Mouse (Mus musculus) myocyte (in vitro differentiated cells): ENCODE data around the gene Ube3b. TPM values are rescaled to one million over a fixed set of nuclear protein-coding genes. Genes with fewer than 3 reads are reported as not detected.
A peak's percentile ranks its signal among the peaks of the same experiment; 100 is the strongest.

Experiments used
- H3K27me3 ChIP-seq: one replicate; pipeline ENCODE4 v1.6.1; 2011; ENCODE audit not compliant: control insufficient read depth, insufficient read depth, insufficient read length
- H3K36me3 ChIP-seq: one replicate; pipeline ENCODE4 v1.6.1; 2011; ENCODE audit not compliant: control insufficient read depth, insufficient read depth
- H3K4me2 ChIP-seq: one replicate; pipeline ENCODE4 v1.6.1; 2011; ENCODE audit warnings: low read depth, control low read depth
- H3K4me3 ChIP-seq: one replicate; pipeline ENCODE4 v1.5.1; 2011; ENCODE audit warnings: mild to moderate bottlenecking, control low read depth, moderate library complexity
- H3K79me2 ChIP-seq: one replicate; pipeline ENCODE4 v1.6.1; 2011; ENCODE audit not compliant: control insufficient read depth, insufficient read depth
- H3ac ChIP-seq: one replicate; pipeline ENCODE4 v1.6.1; 2011; ENCODE audit not compliant: control insufficient read depth, insufficient read length
- CEBPB ChIP-seq: IDR thresholded peaks from 2 replicates; pipeline ENCODE4 v1.6.1; 2011; ENCODE audit warnings: mild to moderate bottlenecking, moderate library complexity; ENCODE audit not compliant: poor library complexity, insufficient read depth, severe bottlenecking
- E2F4 ChIP-seq: IDR thresholded peaks from one replicate; pipeline ENCODE4 v1.6.1; 2011; ENCODE audit warnings: mild to moderate bottlenecking, control low read depth, moderate library complexity; ENCODE audit not compliant: insufficient read depth
- MAX ChIP-seq: IDR thresholded peaks from one replicate; pipeline ENCODE4 v1.6.1; 2011; ENCODE audit warnings: low read depth, mild to moderate bottlenecking, control low read depth
- MYOD1 ChIP-seq, 3 experiments: IDR thresholded peaks; one replicate each; pipeline ENCODE4 v1.6.1; 2011; ENCODE audit warnings: control low read depth in 2 of 3, low read depth in 2 of 3, mild to moderate bottlenecking in 2 of 3, moderate library complexity in 1 of 3; ENCODE audit not compliant: insufficient read length in 2 of 3, control insufficient read depth in 1 of 3
- MYOG ChIP-seq, 3 experiments: IDR thresholded peaks; one replicate each; pipeline ENCODE4 v1.6.1; 2011; ENCODE audit warnings: control low read depth in 2 of 3, low read depth in 2 of 3, mild to moderate bottlenecking in 2 of 3; ENCODE audit not compliant: insufficient read length in 2 of 3, control insufficient read depth in 1 of 3, insufficient read depth in 1 of 3
- POLR2A ChIP-seq: IDR thresholded peaks from one replicate; pipeline ENCODE4 v1.6.1; 2011; ENCODE audit warnings: low read depth, mild to moderate bottlenecking, control low read depth, moderate library complexity; ENCODE audit not compliant: insufficient read length
- POLR2AphosphoS2 ChIP-seq: IDR thresholded peaks from one replicate; pipeline ENCODE4 v1.6.1; 2011; ENCODE audit warnings: low read depth, control low read depth; ENCODE audit not compliant: insufficient read length
- REST ChIP-seq: IDR thresholded peaks from one replicate; pipeline ENCODE4 v1.6.1; 2011; ENCODE audit warnings: mild to moderate bottlenecking, control low read depth, moderate library complexity; ENCODE audit not compliant: insufficient read depth, insufficient read length
- SRF ChIP-seq: IDR thresholded peaks from one replicate; pipeline ENCODE4 v1.6.1; 2011; ENCODE audit warnings: low read depth; ENCODE audit not compliant: control insufficient read depth, insufficient read length
- TCF12 ChIP-seq: IDR thresholded peaks from one replicate; pipeline ENCODE4 v1.6.1; 2011; ENCODE audit warnings: mild to moderate bottlenecking, control low read depth; ENCODE audit not compliant: poor library complexity, insufficient read depth, severe bottlenecking
- TCF3 ChIP-seq: IDR thresholded peaks from one replicate; pipeline ENCODE4 v1.6.1; 2011; ENCODE audit warnings: low read depth, control low read depth; ENCODE audit not compliant: insufficient read length
- USF1 ChIP-seq: IDR thresholded peaks from one replicate; pipeline ENCODE4 v1.6.1; 2011; ENCODE audit warnings: low read depth, mild to moderate bottlenecking, control low read depth, moderate library complexity
- polyA plus RNA-seq: library from polyadenylated mRNA; unstranded; fragments of >200 nt; fragmentation: generic; extraction: Trizol; gene quantifications from one replicate; pipeline ENCODE4 v1.2.1, GENCODE M21; 2012; ENCODE audit warnings: missing spikeins

Gene Ube3b
- polyA plus RNA-seq, 1 experiment = 56.0 TPM

- no peak overlapping the region for H3ac ChIP-seq
- H3K4me3 ChIP-seq = no peak overlapping the region
- no peaks in the 10 kb centered on the region for H3K27me3 ChIP-seq
- no peak overlapping the region for H3K4me2 ChIP-seq
- H3K79me2 ChIP-seq = peaks cover 39% of the 10 kb centered on the region
- TF ChIP-seq CEBPB = no peak
- no peak for TF ChIP-seq MYOG (IDR thresholded peaks at IDR 0.05; ENCODE audit: control insufficient read depth in 1 of 3, insufficient read depth in 1 of 3, insufficient read length in 2 of 3, low read depth in 2 of 3)
- TF ChIP-seq TCF12 = no peak
- no peak for TF ChIP-seq E2F4
- TF ChIP-seq POLR2A = no peak
- peaks cover 16% of the 10 kb centered on the region for H3K36me3 ChIP-seq
These were observed 11.5 kb upstream of the Ube3b start for GRCm38 (mm10) chr5:114368803-114369496.

DNA sequence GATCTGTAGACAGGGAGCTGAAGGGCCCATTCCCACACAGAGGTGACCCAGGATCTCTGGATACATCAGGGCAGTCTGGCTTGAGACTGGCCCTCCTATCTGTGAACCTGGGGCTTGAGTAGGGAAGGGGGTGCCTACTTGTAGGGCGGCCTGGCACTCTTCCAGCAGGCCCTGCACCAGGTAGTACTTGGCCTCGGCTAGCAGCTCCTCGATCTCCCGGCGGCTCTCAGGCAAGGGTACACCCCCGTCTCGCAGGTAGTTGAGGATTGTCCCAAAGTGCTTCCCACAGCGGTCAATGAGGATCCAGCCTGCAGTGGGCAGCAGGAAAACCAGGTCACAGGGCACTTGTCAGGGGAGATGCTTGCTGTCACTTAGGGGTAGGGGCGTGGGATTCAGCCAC lies 10.5 kb upstream of the Ube3b start:
- peaks cover 47% of the 10 kb centered on the region for H3K79me2 ChIP-seq
- H3ac ChIP-seq = no peak overlapping the region
- H3K4me2 ChIP-seq = peak overlapping the region; percentile 82
- no peak overlapping the region for H3K4me3 ChIP-seq
- TF ChIP-seq REST = no peak
- no peak for TF ChIP-seq POLR2AphosphoS2
- TF ChIP-seq CEBPB = no peak
- no peak for TF ChIP-seq SRF
- no peak for TF ChIP-seq TCF3
- TF ChIP-seq USF1 = no peak
- no peak for TF ChIP-seq TCF12
- no peak for TF ChIP-seq MYOD1 (IDR thresholded peaks at IDR 0.05; ENCODE audit: control insufficient read depth in 1 of 3, insufficient read length in 2 of 3, low read depth in 2 of 3)
- TF ChIP-seq POLR2A = no peak
- TF ChIP-seq E2F4 = no peak
- H3K27me3 ChIP-seq = no peaks in the 10 kb centered on the region
- peaks cover 11% of the 10 kb centered on the region for H3K36me3 ChIP-seq

DNA sequence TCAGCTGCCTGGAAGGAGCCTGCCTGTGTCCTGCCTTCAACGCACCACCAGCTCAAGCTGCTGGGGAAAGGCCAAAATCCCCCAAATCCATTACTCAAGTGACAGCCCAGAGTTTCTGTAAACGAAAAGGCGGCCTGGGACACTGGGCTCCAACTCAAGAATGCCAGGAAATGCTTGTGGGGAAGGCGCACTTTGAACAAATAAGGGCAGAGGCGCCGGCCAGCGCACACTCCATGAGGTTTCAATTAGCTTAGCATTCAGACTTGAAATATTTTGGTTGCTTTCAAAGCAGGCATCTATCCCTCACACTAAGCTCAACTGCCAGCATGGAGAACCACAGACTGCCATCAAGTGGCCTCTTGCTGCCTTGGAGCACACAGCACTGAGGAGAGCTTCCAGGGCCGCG lies 10.0 kb upstream of the Ube3b start:
- TF ChIP-seq SRF = no peak
- TF ChIP-seq POLR2A = no peak
- TF ChIP-seq REST = no peak
- no peak for TF ChIP-seq TCF3
- TF ChIP-seq CEBPB = no peak
- Histone ChIP-seq H3K79me2 (peaks cover 52% of the 10 kb centered on the region), H3ac (no peak overlapping the region), H3K27me3 (no peaks in the 10 kb centered on the region), H3K4me2 (peak overlapping the region; percentile 82), H3K4me3 (no peak overlapping the region), H3K36me3 (peaks cover 11% of the 10 kb centered on the region)

GRCm38 (mm10) chr5:114371331-114371730 lies 9.1 kb upstream of the Ube3b start:
- peaks cover 62% of the 10 kb centered on the region for H3K79me2 ChIP-seq
- H3K4me2 ChIP-seq = peak overlapping the region; percentile 82
- peaks cover 11% of the 10 kb centered on the region for H3K36me3 ChIP-seq
- H3K27me3 ChIP-seq = no peaks in the 10 kb centered on the region
- H3ac ChIP-seq = no peak overlapping the region
- peak overlapping the region; percentile 2 for H3K4me3 ChIP-seq
- TF ChIP-seq TCF12 (no peak), USF1 (no peak), POLR2AphosphoS2 (no peak), MYOG (IDR thresholded peaks at IDR 0.05; ENCODE audit: control insufficient read depth in 1 of 3, insufficient read depth in 1 of 3, insufficient read length in 2 of 3, low read depth in 2 of 3) (no peak), SRF (no peak), MAX (no peak), MYOD1 (IDR thresholded peaks at IDR 0.05; ENCODE audit: control insufficient read depth in 1 of 3, insufficient read length in 2 of 3, low read depth in 2 of 3) (no peak), E2F4 (no peak), REST (no peak), POLR2A (no peak)

GRCm38 (mm10) chr5:114371731-114372473 lies 8.5 kb upstream of the Ube3b start:
- peaks cover 11% of the 10 kb centered on the region for H3K36me3 ChIP-seq
- H3K4me3 ChIP-seq = peak overlapping the region; percentile 2
- H3ac ChIP-seq = no peak overlapping the region
- TF ChIP-seq POLR2A (no peak), TCF12 (no peak), MAX (no peak), MYOD1 (IDR thresholded peaks at IDR 0.05; ENCODE audit: control insufficient read depth in 1 of 3, insufficient read length in 2 of 3, low read depth in 2 of 3) (no peak), POLR2AphosphoS2 (no peak), REST (no peak), SRF (no peak), CEBPB (peak; percentile 76; the same call in 1 of the 2 replicates), TCF3 (no peak)
- H3K79me2 ChIP-seq = peaks cover 67% of the 10 kb centered on the region
- H3K4me2 ChIP-seq = peak overlapping the region; percentile 82
- H3K27me3 ChIP-seq = no peaks in the 10 kb centered on the region
